Mouse (Mus musculus) ovary, postnatal 14 days (tissue): ENCODE measurements around the gene Pgc.

Experiments
- DNase-seq: peaks from one replicate; pipeline ENCODE4 v3.0.0; 2022; ENCODE audit warnings: low spot score

Gene Pgc

DNA sequence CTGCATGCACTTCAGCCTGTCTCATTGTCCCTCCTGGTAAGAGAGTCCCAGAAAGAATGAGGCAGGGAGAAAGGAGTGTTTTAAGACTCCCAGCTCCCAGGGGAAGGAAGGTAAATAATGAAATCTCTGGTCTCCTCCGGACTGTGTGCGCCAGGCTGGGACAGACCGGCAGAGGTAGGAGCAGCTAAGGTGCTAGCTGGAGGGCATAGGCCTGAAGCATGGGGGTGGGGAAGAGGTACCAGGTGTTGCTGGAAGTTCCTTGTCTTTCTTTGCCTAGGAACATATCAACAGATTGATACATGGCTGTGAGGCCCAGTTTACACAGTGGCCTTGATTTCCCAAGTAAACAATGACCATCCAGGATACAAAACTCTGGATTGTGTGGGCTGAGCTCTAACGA, 17.7 kb upstream of the Pgc start:
- DNase-seq = no peak

GRCm38 (mm10) chr17:47710036-47710435, 16.6 kb upstream of the Pgc start:
- no peak for DNase-seq

DNA sequence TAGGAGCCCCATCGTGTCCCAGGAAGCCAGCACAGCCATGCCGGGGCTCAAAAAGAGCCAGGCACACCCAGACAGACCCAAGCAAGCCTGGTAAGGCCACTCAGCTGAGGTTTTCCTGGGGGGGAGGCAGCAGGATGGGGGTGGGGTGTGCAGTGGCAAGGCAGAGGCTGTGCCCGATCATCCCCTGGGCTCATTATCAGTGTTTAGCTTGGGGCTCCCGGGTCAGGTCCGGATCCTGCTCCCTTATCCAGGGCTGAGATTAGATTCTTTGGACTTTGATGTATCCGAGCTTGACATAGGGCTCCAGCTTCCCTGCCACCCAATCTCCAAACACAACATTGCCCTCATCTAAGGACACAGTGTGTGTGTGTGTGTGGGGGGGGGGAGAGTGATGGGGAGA, 14.8 kb upstream of the Pgc start:
- DNase-seq = no peak

- DNase-seq = no peak
Measured at GRCm38 (mm10) chr17:47712889-47713571, 13.6 kb upstream of the Pgc start.

DNA sequence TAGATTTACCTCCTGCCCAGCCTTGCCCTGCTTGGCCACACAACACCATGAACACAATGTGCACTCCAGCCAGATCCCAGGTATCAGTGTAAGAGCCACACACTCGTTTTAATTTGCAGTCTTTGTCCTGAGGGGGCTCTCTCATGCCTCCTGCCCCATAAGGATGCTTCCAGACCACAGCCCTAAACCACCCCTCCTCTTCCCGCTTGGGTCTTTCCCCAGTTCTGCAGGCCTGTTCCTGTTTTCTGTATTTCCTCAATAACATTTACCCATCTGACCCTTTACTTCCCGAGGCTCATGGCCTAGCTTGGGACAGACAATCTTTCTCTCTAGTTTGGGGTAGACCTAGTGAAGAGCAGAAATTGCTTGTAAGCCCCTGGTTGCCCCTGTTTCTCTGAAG, 11.6 kb upstream of the Pgc start:
- DNase-seq = no peak

GRCm38 (mm10) chr17:47721183-47721582, 5.5 kb upstream of the Pgc start:
- DNase-seq = no peak

GRCm38 (mm10) chr17:47730633-47731575, 4.3 kb downstream of the Pgc start:
- DNase-seq = no peak

- DNase-seq = no peak
Measured at GRCm38 (mm10) chr17:47735553-47736100, 9.0 kb downstream of the Pgc start.

GRCm38 (mm10) chr17:47736856-47737255, 10.2 kb downstream of the Pgc start, which contains the start of gene Tfeb:
Tfeb (plus strand) TSS chr17:47737030.
- DNase-seq = peak; percentile 99

DNA sequence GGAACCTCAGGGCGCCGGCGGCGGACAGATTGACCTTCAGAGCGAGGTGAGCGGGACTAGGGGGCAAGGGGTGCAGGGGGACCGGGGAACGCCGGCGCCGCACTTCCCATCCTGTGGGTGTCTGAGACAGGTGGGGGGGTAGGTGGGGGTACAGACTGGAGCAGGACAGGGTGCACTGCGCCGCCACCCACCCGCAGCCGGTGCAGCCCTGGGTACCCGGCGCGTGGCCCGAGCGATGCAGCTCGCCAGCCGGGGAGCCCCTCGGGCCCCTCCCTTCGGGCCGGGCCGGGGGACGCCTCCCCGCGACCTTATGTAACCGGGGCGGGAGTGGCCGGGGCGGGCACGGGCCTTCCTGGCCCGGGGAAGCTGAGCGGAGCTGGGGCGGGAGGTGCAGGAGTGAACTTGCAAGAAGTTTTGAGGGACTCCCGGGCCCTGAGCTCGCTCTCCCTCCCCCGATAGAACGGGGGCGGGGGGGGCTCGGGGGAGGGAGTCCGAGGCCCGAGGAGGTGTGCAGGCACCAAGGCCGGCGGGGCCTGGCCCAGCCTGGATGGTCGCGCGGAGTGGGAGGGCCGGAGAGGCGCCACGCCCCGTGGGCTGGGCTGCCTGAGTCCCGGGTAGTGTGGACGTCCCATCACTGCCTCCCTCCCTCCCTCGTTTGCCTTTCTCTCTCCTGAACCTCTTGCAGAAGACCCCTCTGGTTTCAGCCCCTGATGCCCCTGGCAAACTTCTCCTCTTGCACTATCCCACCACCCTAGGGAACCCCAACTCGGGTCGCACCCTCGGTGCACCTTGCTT, 10.8 kb downstream of the Pgc start:
- DNase-seq = peak; percentile 79

- peak; percentile 39 for DNase-seq
Measured at GRCm38 (mm10) chr17:47738066-47738878, 11.6 kb downstream of the Pgc start.

DNA sequence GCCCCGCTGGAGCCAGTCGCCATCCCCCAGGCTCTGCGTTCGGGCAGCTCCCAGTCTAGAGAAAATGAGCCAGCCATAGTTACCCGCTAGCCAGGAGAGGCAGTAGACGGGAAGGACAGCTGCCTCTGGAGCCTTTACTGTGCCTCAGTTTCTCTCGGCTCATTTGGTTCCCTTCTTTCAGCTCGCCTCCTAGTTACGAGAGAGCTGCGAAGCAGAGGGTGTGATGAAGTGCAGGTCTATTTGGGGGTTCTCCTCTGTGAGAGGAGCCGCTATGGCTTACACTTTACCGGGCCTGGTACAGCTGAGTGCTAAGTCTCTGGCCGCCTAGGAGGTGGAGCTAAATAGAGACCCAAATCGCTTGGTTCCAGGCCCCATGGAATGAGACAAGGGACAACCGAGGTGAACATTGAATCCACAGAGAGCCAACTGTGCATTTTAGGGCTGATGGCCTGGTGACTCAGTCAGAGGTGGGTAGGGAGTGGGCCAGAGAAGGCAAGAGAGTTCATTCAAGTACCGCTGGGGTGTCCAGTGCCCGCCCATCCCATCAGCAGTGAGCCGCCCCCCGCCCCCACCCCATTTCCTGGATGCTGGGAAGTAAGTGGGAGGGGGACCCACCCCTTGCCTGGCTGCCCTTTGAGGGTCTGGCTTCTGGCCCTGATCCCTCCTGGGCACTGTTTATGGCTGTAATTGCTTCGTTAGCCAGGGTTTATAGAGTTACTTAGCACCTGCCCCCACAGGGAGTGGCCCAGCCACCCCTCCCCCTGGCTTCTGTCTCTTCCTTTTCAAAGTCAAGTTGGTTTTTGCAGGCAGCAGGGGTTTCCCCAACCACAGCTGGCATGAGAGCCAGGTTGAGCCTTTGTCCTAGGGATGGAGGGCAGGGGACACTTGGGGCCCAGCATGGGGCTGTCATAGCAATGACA, 12.5 kb downstream of the Pgc start:
- no peak for DNase-seq

DNA sequence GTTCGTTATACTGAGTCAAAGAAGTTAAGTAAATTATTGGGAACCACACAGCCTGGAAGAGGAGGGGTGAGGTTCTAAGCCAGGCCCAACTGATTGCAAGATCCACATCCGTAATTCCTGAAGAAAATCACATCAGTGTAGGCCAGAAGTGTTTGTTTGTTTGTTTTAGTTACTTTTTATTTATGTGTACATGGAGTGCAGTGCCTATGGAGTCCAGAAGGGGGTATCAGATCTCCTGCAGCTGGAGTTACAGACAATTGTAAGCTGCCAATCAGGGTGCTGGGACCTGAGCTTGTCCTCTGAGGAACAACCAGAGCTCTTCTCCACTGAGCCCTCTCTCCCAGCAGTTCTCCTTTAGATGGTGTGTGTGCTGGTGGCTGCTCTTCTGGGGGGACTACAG, 13.5 kb downstream of the Pgc start:
- DNase-seq = no peak

GRCm38 (mm10) chr17:47742991-47743734, 16.5 kb downstream of the Pgc start:
- no peak for DNase-seq

- DNase-seq = no peak
Measured at GRCm38 (mm10) chr17:47744086-47744485, 17.4 kb downstream of the Pgc start.

- DNase-seq = no peak
Measured at GRCm38 (mm10) chr17:47744746-47745368, 18.2 kb downstream of the Pgc start.

DNA sequence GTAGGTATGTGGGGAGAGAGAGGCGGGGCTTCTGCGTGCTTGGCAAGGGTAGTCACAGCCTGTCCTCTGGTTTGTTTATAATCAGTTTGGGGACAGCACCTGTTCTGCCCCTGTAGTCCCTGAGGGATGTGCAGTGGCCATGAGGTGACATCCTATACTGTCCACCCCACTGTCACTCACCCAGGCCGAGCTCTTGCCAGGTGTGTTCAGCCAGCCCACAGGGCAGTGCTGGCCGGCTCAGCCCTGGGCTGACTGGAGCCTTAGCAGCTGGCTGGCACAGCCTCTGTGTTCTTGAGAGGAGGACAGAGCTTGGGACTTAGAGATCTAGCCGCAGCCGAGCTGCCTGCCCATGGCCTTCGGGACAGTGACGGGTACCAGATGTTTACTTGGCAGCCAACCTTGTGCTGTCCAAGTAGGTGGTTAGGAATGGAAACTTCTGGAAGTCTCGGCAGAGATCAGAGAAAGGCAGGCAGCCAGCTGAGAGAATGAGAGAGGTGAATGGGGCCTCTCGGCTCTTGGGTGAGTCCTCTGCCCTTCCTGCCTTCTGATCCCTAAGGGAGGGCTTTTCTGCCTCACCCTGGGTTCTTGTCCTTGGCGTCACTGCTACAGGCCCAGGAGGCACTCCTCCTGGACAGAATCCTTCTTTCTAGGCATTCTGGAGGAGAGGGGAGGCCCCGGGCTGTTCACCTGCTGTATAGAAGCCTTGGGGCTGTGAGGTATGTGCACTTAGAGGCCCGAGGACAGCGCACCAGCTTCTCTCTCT, 22.3 kb downstream of the Pgc start:
- DNase-seq = no peak

DNA sequence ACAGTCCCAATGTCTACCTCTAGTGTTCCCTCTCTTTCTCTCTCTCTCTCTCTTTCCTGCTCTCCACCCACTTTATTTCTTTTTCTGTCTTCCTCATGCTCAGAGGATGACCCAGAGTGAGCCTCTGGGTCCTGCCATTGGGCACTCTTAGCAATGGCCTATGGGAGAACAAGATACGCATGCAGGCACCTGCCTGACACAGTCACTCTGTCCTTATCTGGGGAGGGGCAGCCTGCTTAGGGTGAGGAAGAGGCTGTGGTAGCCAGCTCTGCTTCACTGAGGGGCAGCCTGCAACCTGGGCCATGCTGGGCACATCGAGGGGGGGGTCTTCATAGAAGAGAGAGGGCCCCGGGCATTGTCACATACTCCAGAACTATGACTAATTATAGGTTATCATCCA, 23.0 kb downstream of the Pgc start:
- DNase-seq = no peak
